Mouse (Mus musculus) common myeloid progenitor, adult 5-6 weeks (primary cell): ENCODE results near the gene Mdn1. TPM values are rescaled to one million over a fixed set of nuclear protein-coding genes. Genes with fewer than 3 reads are reported as not detected.

ENCODE experiments used
- ATAC-seq: replicated peaks from 2 replicates; pipeline ENCODE4 v1.8.0; 2016; ENCODE audit warnings: low read depth, mild to moderate bottlenecking, moderate TSS enrichment, inconsistent platforms; ENCODE audit not compliant: poor library complexity, severe bottlenecking
- total RNA-seq: library from RNA; stranded (forward); fragments of 200-1000, 187-1606 nt; gene quantifications from 2 replicates; pipeline ENCODE4 v1.2.3, GENCODE M21; 2017

Mdn1 gene
- total RNA-seq, 1 experiment from 2014 or later, result 81.2 TPM

- no peak for ATAC-seq
Measured at GRCm38 (mm10) chr4:32770284-32770810, 113.4 kb downstream of the Mdn1 start.

- ATAC-seq, result no peak
Measured at GRCm38 (mm10) chr4:32779996-32780395, 123.1 kb downstream of the Mdn1 start.

GRCm38 (mm10) chr4:32787110-32787509 is 130.2 kb downstream of the Mdn1 start:
- no peak for ATAC-seq

GRCm38 (mm10) chr4:32789020-32789419 is 132.1 kb downstream of the Mdn1 start:
- no peak for ATAC-seq

- no peak for ATAC-seq
Measured at GRCm38 (mm10) chr4:32798976-32799375, 142.1 kb downstream of the Mdn1 start.

GRCm38 (mm10) chr4:32799966-32800576 is 143.2 kb downstream of the Mdn1 start, which contains the start of gene Lyrm2:
Gene Lyrm2 (plus strand): TSS chr4:32800253.
- peak; percentile 98 for ATAC-seq

- no peak for ATAC-seq
Measured at GRCm38 (mm10) chr4:32800577-32801170, 143.8 kb downstream of the Mdn1 start.

- no peak for ATAC-seq
Measured at GRCm38 (mm10) chr4:32817478-32817877, 160.6 kb downstream of the Mdn1 start.

- ATAC-seq, result no peak
Measured at GRCm38 (mm10) chr4:32820676-32821075, 163.8 kb downstream of the Mdn1 start.

GRCm38 (mm10) chr4:32824254-32824653 is 167.3 kb downstream of the Mdn1 start:
- ATAC-seq, result no peak

Other genes with a start within 250 kb of the Mdn1 start
- gene Gja10, start 54.4 kb upstream of the Mdn1 start, total RNA-seq, result not detected in 2 replicates
- 65.9 and 70.4 TPM in 2 replicates for gene Casp8ap2, start 41.7 kb upstream of the Mdn1 start, total RNA-seq
- 41.8 and 45.4 TPM in 2 replicates for gene Lyrm2, start 143.1 kb downstream of the Mdn1 start, total RNA-seq